Mouse (Mus musculus): ENCODE results near the gene Galnt11.

DNA sequence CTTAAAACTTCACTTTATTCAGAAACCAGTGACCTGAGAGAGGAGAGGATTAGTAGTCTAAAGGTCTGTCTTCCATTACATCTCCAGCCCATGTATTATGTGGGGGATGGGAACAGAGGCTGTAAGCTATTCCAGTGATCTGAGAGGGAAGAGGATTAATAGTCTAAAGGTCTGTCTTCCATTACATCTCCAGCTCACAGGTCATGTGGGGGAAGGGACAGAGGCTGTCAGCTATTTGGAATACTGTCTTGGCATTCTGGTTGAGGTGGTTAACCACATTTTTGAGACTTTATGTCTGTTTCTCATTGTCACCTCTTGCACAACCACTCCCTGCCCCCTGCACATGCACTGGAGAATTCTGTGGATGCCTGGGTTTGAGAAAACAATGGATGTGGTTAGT lies 34.0 kb upstream of the Galnt11 start:
- TF ChIP-seq GATA1 (IDR thresholded peaks at IDR 0.05; ENCODE audit: low read length) (no peak), TAL1 (IDR thresholded peaks at IDR 0.05; ENCODE audit: low read length) (no peak)
